Comparison of ENCODE assay signal across 29 mouse cellular contexts in genomic region chr11:75456440-75456871, GRCm38 (mm10). TPM values are rescaled to one million over a fixed set of nuclear protein-coding genes. Genes with fewer than 3 reads are reported as not detected.
DNase-seq lines count a peak whose midpoint lies in the region; ATAC-seq and TF ChIP-seq lines count a peak whose summit lies in the region.
"Had no signal": no experiment of that assay in that cellular context is flagged by ENCODE, and none has a peak within 500 bp of the region (broad histone marks: within the 10 kb centered on the region; RNA-seq: fewer than 3 reads in every experiment).

No protein-coding gene starts in this region.

- ATAC-seq in liver, embryonic 13.5 days (ENCODE audit: low read depth) = no peak
- no peak for ATAC-seq in liver, embryonic 11.5 days (replicated peaks; ENCODE audit: low FRiP score)
- ATAC-seq in midbrain, embryonic 16.5 days = no peak
- ATAC-seq: inflammation-experienced regulatory T-cells, adult 6 months had no signal

- H3K4me1 ChIP-seq in liver, embryonic 13.5 days (replicated peaks) = peaks cover 87% of the 10 kb centered on the region
- H3K4me1 ChIP-seq in liver, embryonic 11.5 days (replicated peaks; ENCODE audit: control insufficient read depth, insufficient read depth, low read length) = peaks cover 53% of the 10 kb centered on the region
- H3K4me1 ChIP-seq in spleen, adult 2 months (ENCODE audit: control insufficient read depth, insufficient read depth, insufficient read length) = peaks cover 46% of the 10 kb centered on the region
- H3K4me1 ChIP-seq in midbrain, embryonic 16.5 days (ENCODE audit: control insufficient read depth, insufficient read depth, low read length) = peaks cover 23% of the 10 kb centered on the region

- H3K27ac ChIP-seq in liver, embryonic 13.5 days = 0 out of 2 replicates have a peak overlapping the region, but pooled peaks have one; percentile 2
- no peak overlapping the region for H3K27ac ChIP-seq in liver, embryonic 11.5 days (ENCODE audit: low read depth, low read length)
- H3K27ac ChIP-seq in spleen, adult 2 months (ENCODE audit: insufficient read depth, low read length) = peak overlapping the region; percentile 12; the same call in 1 of the 2 replicates
- no peak overlapping the region for H3K27ac ChIP-seq in midbrain, embryonic 16.5 days (ENCODE audit: low read length)
- H3K27ac ChIP-seq: embryonic facial prominence, embryonic 12.5 days; forebrain, embryonic 12.5 days; gastrocnemius, adult 2 months; hindbrain, embryonic 13.5 days; layer of hippocampus, adult 2 months; limb, embryonic 13.5 days had no signal

- 75% methylated on average over 7 of the region's 7 CpGs for WGBS in liver, embryonic 13.5 days (ENCODE audit: insufficient replicate concordance)
- 86% methylated on average over 7 of the region's 7 CpGs for WGBS in liver, embryonic 11.5 days
- WGBS in spleen, adult 2 months = 31% methylated on average over 7 of the region's 7 CpGs
- WGBS in midbrain, embryonic 16.5 days = 87% methylated on average over 7 of the region's 7 CpGs

- H3K4me3 ChIP-seq in liver, embryonic 13.5 days (replicated peaks) = no peak overlapping the region
- H3K4me3 ChIP-seq in liver, embryonic 11.5 days (ENCODE audit: low read depth, low read length) = no peak overlapping the region
- no peak overlapping the region for H3K4me3 ChIP-seq in spleen, adult 2 months (ENCODE audit: extremely low read depth, insufficient read depth, insufficient read length)
- no peak overlapping the region for H3K4me3 ChIP-seq in midbrain, embryonic 16.5 days (ENCODE audit: low read depth, low read length)
- H3K4me3 ChIP-seq: embryonic facial prominence, embryonic 12.5 days; forebrain, embryonic 12.5 days; gastrocnemius, adult 2 months; hindbrain, embryonic 13.5 days; layer of hippocampus, adult 2 months; limb, embryonic 13.5 days had no signal

- no peaks in the 10 kb centered on the region for H3K9me3 ChIP-seq in liver, embryonic 13.5 days (replicated peaks)
- H3K9me3 ChIP-seq in liver, embryonic 11.5 days (ENCODE audit: control insufficient read depth, low read length) = no peaks in the 10 kb centered on the region
- no peaks in the 10 kb centered on the region for H3K9me3 ChIP-seq in midbrain, embryonic 16.5 days (replicated peaks; ENCODE audit: control insufficient read depth, low read length, poor library complexity, severe bottlenecking)
- H3K9me3 ChIP-seq: embryonic facial prominence, embryonic 12.5 days; forebrain, embryonic 12.5 days; G1E; hindbrain, embryonic 13.5 days; limb, embryonic 13.5 days had no signal

- H3K4me2 ChIP-seq in liver, embryonic 13.5 days = no peak overlapping the region
- no peak overlapping the region for H3K4me2 ChIP-seq in liver, embryonic 11.5 days
- no peak overlapping the region for H3K4me2 ChIP-seq in midbrain, embryonic 16.5 days (ENCODE audit: low read length)
- H3K4me2 ChIP-seq: embryonic facial prominence, embryonic 12.5 days; forebrain, embryonic 12.5 days; hindbrain, embryonic 13.5 days; limb, embryonic 13.5 days; lung, embryonic 14.5 days; midbrain, embryonic 11.5 days had no signal

- intact Hi-C loops in heart, postnatal 25 days (cut with DNase I) = no loop called here

- H3K27me3 ChIP-seq in liver, embryonic 13.5 days = no peaks in the 10 kb centered on the region
- no peaks in the 10 kb centered on the region for H3K27me3 ChIP-seq in liver, embryonic 11.5 days (replicated peaks; ENCODE audit: control insufficient read depth, insufficient read depth, low read length)
- H3K27me3 ChIP-seq in spleen, adult 2 months (ENCODE audit: control insufficient read depth, insufficient read depth, low read length) = no peaks in the 10 kb centered on the region
- H3K27me3 ChIP-seq in splenic B cell, adult 2 months (ENCODE audit: control insufficient read depth, insufficient read depth, low read length, poor library complexity, severe bottlenecking) = no peaks in the 10 kb centered on the region
- H3K27me3 ChIP-seq in midbrain, embryonic 16.5 days (ENCODE audit: control insufficient read depth, insufficient read depth, low read depth, low read length) = no peaks in the 10 kb centered on the region
- H3K27me3 ChIP-seq: embryonic facial prominence, embryonic 12.5 days; hindbrain, embryonic 13.5 days had no signal

- no peak for TF ChIP-seq CTCF in spleen, adult 2 months (IDR thresholded peaks at IDR 0.05; ENCODE audit: extremely low read depth, insufficient read depth, insufficient read length, insufficient replicate concordance)

- H3K36me3 ChIP-seq in liver, embryonic 13.5 days = peaks cover 20% of the 10 kb centered on the region
- H3K36me3 ChIP-seq in liver, embryonic 11.5 days (ENCODE audit: control insufficient read depth, insufficient read depth, low read length) = peaks cover 5% of the 10 kb centered on the region; the same call in 1 of the 2 replicates
- peaks cover 5% of the 10 kb centered on the region for H3K36me3 ChIP-seq in spleen, adult 2 months (ENCODE audit: control insufficient read depth, insufficient read depth, low read length)
- peaks cover 3% of the 10 kb centered on the region; the same call in 1 of the 2 replicates for H3K36me3 ChIP-seq in splenic B cell, adult 2 months (ENCODE audit: control insufficient read depth, insufficient read depth, low read length, poor library complexity, severe bottlenecking)
- no peaks in the 10 kb centered on the region for H3K36me3 ChIP-seq in midbrain, embryonic 16.5 days (ENCODE audit: control insufficient read depth, insufficient read depth, low read length)
- H3K36me3 ChIP-seq: embryonic facial prominence, embryonic 12.5 days; forebrain, embryonic 12.5 days had no signal

- no peak for DNase-seq in liver, embryonic 13.5 days
- DNase-seq in liver, embryonic 11.5 days (ENCODE audit: low spot score) = no peak
- DNase-seq in spleen, adult 2 months (ENCODE audit: low read depth in 1 of 2, low spot score in 2 of 2) = no peak
- DNase-seq in spleen, adult 18-20 months = no peak
- DNase-seq in splenic B cell, adult 2 months (ENCODE audit: low read depth, low spot score) = peak; percentile 67
- peak; percentile 31 for DNase-seq in thymus, postnatal 4 days
- no peak for DNase-seq in heart, postnatal 25 days (ENCODE audit: low spot score)
- DNase-seq: adrenal gland, adult 2 months; cerebellum, adult 18-20 months; cerebellum, postnatal 25 days; gastrocnemius, adult 2 months; heart, postnatal 36 days; kidney, adult 2 months; kidney, postnatal 10 days; layer of hippocampus, postnatal 36 days; lung, embryonic 14.5 days had no signal

- no peak overlapping the region for H3K9ac ChIP-seq in liver, embryonic 13.5 days
- H3K9ac ChIP-seq in liver, embryonic 11.5 days (ENCODE audit: low read depth, low read length) = no peak overlapping the region
- H3K9ac ChIP-seq in midbrain, embryonic 16.5 days (ENCODE audit: low read depth, low read length) = no peak overlapping the region
- H3K9ac ChIP-seq: embryonic facial prominence, embryonic 12.5 days; forebrain, embryonic 12.5 days; hindbrain, embryonic 13.5 days; limb, embryonic 13.5 days; lung, embryonic 14.5 days had no signal

- TF ChIP-seq POLR2A in spleen, adult 2 months (IDR thresholded peaks at IDR 0.05; ENCODE audit: low read depth, low read length) = no peak

RNA-seq across cellular contexts. Expression of gene Wdr81, which starts 1.9 kb away (rescaled TPM):
- polyA plus RNA-seq in liver, embryonic 13.5 days (2015; fragmentation: Nextera tagmentation; extraction: Ambion mirVana) = 18.5 and 21.3 TPM in 2 replicates
- polyA plus RNA-seq in liver, embryonic 11.5 days (2014; fragmentation: Nextera tagmentation; extraction: Ambion mirVana) = 21.8 and 21.9 TPM in 2 replicates
- 34.4 and 46.3 TPM in 2 replicates for polyA plus RNA-seq in spleen, adult 2 months (2012; rRNA removed)
- total RNA-seq in heart, postnatal 25 days (2021) = 1 to 10 TPM; 7.7 to 9.1 TPM
- 7.4 and 7.6 TPM in 2 replicates for polyA plus RNA-seq in midbrain, embryonic 16.5 days (2015; fragmentation: Nextera tagmentation; extraction: Ambion mirVana)

RNA-seq across cellular contexts. Expression of gene Tlcd2, which starts 5.1 kb away (rescaled TPM):
- 18.7 and 18.8 TPM in 2 replicates for polyA plus RNA-seq in liver, embryonic 13.5 days (2015; fragmentation: Nextera tagmentation; extraction: Ambion mirVana)
- 29.8 and 33.0 TPM in 2 replicates for polyA plus RNA-seq in liver, embryonic 11.5 days (2014; fragmentation: Nextera tagmentation; extraction: Ambion mirVana)
- polyA plus RNA-seq in spleen, adult 2 months (2012; rRNA removed) = 6.9 and 8.4 TPM in 2 replicates
- 1 to 10 TPM; 7.9 to 8.1 TPM for total RNA-seq in heart, postnatal 25 days (2021)
- 1.9 TPM in 2 replicates for polyA plus RNA-seq in midbrain, embryonic 16.5 days (2015; fragmentation: Nextera tagmentation; extraction: Ambion mirVana)
- polyA plus RNA-seq: G1E had no signal

RNA-seq across cellular contexts. Expression of gene Serpinf2, which starts 17.1 kb away (rescaled TPM):
- polyA plus RNA-seq in liver, embryonic 13.5 days (2015; fragmentation: Nextera tagmentation; extraction: Ambion mirVana) = 372 and 430 TPM in 2 replicates
- polyA plus RNA-seq in liver, embryonic 11.5 days (2014; fragmentation: Nextera tagmentation; extraction: Ambion mirVana) = 321 and 377 TPM in 2 replicates
- polyA plus RNA-seq in spleen, adult 2 months (2012; rRNA removed) = 0.25 and 0.75 TPM in 2 replicates
- total RNA-seq in heart, postnatal 25 days (2021) = not detected
- not detected in 2 replicates for polyA plus RNA-seq in midbrain, embryonic 16.5 days (2015; fragmentation: Nextera tagmentation; extraction: Ambion mirVana)
- total RNA-seq: gastrocnemius, adult 2 months; heart, adult 8-10 months; heart, postnatal 36 days; left cerebral cortex, postnatal 25 days had no signal
- polyA plus RNA-seq: forebrain, embryonic 12.5 days; heart, embryonic 14.5 days; hindbrain, embryonic 13.5 days; inflammation-experienced regulatory T-cells, adult 6 months; midbrain, embryonic 11.5 days had no signal

RNA-seq across cellular contexts. Expression of gene Prpf8, which starts 30.2 kb away (rescaled TPM):
- polyA plus RNA-seq in liver, embryonic 13.5 days (2015; fragmentation: Nextera tagmentation; extraction: Ambion mirVana) = 28.2 and 31.5 TPM in 2 replicates
- polyA plus RNA-seq in liver, embryonic 11.5 days (2014; fragmentation: Nextera tagmentation; extraction: Ambion mirVana) = 105 and 119 TPM in 2 replicates
- polyA plus RNA-seq in spleen, adult 2 months (2012; rRNA removed) = 64.2 and 72.8 TPM in 2 replicates
- total RNA-seq in heart, postnatal 25 days (2021) = 10 to 100 TPM; 78.7 to 89.4 TPM
- polyA plus RNA-seq in midbrain, embryonic 16.5 days (2015; fragmentation: Nextera tagmentation; extraction: Ambion mirVana) = 42.9 and 47.6 TPM in 2 replicates

RNA-seq across cellular contexts. Expression of gene Serpinf1, which starts 34.0 kb away (rescaled TPM):
- polyA plus RNA-seq in liver, embryonic 13.5 days (2015; fragmentation: Nextera tagmentation; extraction: Ambion mirVana) = 179 and 181 TPM in 2 replicates
- 217 and 224 TPM in 2 replicates for polyA plus RNA-seq in liver, embryonic 11.5 days (2014; fragmentation: Nextera tagmentation; extraction: Ambion mirVana)
- 9.7 and 12.6 TPM in 2 replicates for polyA plus RNA-seq in spleen, adult 2 months (2012; rRNA removed)
- total RNA-seq in heart, postnatal 25 days (2021) = 10 to 100 TPM; 26.3 to 26.9 TPM
- polyA plus RNA-seq in midbrain, embryonic 16.5 days (2015; fragmentation: Nextera tagmentation; extraction: Ambion mirVana) = 28.5 and 31.8 TPM in 2 replicates
- total RNA-seq: neutrophil, adult 5-6 weeks had no signal
- polyA plus RNA-seq: G1E had no signal

Comparison
In these comparisons a context has a peak if more than half of its experiments do, and no peak if none do; other contexts are left out.
1. H3K27ac ChIP-seq: peak in liver, embryonic 13.5 days (single experiment) and spleen, adult 2 months (single experiment); none in liver, embryonic 11.5 days (single experiment) and midbrain, embryonic 16.5 days (single experiment).
2. DNase-seq: peak in splenic B cell, adult 2 months (single experiment) and thymus, postnatal 4 days (single experiment); none in liver, embryonic 13.5 days (single experiment), liver, embryonic 11.5 days (single experiment), spleen, adult 2 months (0 of 2), spleen, adult 18-20 months (0 of 2) and heart, postnatal 25 days (single experiment).
3. RNA of gene Serpinf2, which starts 17.1 kb away (polyA plus RNA-seq): 372 to 430 TPM in liver, embryonic 13.5 days and 321 to 377 TPM in liver, embryonic 11.5 days; 0.25 to 0.75 TPM in spleen, adult 2 months and not detected in midbrain, embryonic 16.5 days; every median in the first group is over 100 times any median in the second.